Mouse (Mus musculus) cortical plate, adult 2 months (tissue): ENCODE measurements around the gene Cdc42.

Experiments used
- CTCF ChIP-seq: fragments of 200-500 bp; IDR thresholded peaks from 2 replicates; pipeline ENCODE4 v1.5.1; 2011; ENCODE audit warnings: mild to moderate bottlenecking, control low read depth, low read length; ENCODE audit not compliant: insufficient read depth; ENCODE audit errors: extremely low read depth
- POLR2A ChIP-seq: fragments of 200-500 bp; IDR thresholded peaks from 2 replicates; pipeline ENCODE4 v1.6.1; 2011; ENCODE audit warnings: mild to moderate bottlenecking, low read length, control low read depth; ENCODE audit not compliant: insufficient read depth; ENCODE audit errors: extremely low read depth

DNA sequence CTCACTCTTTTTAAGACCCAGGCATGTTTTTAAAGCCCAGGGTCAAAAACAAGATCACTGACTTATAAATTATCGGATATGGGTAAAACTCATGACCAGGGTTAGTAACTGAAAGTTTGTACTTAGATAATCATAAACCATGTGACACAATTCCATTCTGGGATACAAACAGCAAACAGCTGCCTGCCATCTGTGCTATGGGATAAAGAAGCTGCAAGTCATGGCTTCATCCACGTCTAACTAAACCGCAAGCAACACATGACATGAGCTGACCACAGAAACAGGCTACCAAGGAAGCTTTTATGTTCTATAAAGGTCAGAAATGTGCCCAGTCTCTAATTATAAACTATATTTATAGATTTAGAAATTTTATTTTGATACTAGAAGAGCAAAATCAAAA lies 31.0 kb downstream of the Cdc42 start:
- TF ChIP-seq CTCF (no peak), POLR2A (no peak)
